Mouse (Mus musculus) embryonic fibroblast, embryonic 13.5 days (primary cell): ENCODE results near the gene Krtap4-8. TPM values are rescaled to one million over a fixed set of nuclear protein-coding genes. Genes with fewer than 3 reads are reported as not detected.

Source experiments
- H3K27ac ChIP-seq: 2 replicates; pipeline ENCODE4 v1.5.1; 2012; ENCODE audit warnings: low read length, control low read depth, inconsistent platforms; ENCODE audit not compliant: insufficient read depth
- H3K4me1 ChIP-seq: 2 replicates; pipeline ENCODE4 v1.6.1; 2011; ENCODE audit warnings: low read length; ENCODE audit not compliant: control insufficient read depth, insufficient read depth
- H3K4me3 ChIP-seq: 2 replicates; pipeline ENCODE4 v1.5.1; 2011; ENCODE audit warnings: mild to moderate bottlenecking, control low read depth, low read length; ENCODE audit not compliant: insufficient read depth
- CTCF ChIP-seq: IDR thresholded peaks from 2 replicates; pipeline ENCODE4 v1.5.1; 2011; ENCODE audit warnings: mild to moderate bottlenecking, control low read depth, low read length, moderate library complexity, borderline replicate concordance; ENCODE audit not compliant: insufficient read depth
- POLR2A ChIP-seq: IDR thresholded peaks from 2 replicates; pipeline ENCODE4 v1.6.1; 2011; ENCODE audit warnings: low read depth, mild to moderate bottlenecking, control low read depth, low read length, moderate library complexity
- polyA plus RNA-seq: library from polyadenylated mRNA; stranded (reverse); fragments of >200 nt; gene quantifications from 2 replicates; pipeline ENCODE4 v1.2.4, GENCODE M21; 2011; ENCODE audit warnings: low read depth; ENCODE audit not compliant: missing spikeins, insufficient read length

Krtap4-8 gene
- polyA plus RNA-seq, 1 experiment = not detected

DNA sequence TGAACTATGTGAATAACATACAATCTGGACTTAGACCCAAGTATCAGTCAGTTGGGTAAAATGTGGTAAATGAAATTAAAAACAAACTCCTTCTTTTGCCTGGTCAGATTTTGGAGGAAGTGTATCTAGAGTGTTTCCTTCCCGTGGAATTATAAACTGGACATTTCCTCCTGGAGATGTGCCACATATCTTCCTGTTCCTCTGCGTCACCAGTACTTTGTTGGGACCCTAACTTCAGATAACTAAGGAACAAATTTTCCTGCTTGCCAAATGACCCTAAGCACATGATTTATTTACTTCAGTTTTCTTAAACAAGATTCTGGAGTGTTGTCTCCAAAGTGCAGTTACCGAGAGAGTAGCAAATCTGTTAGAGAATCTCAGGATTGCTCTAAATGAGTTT is 36.5 kb downstream of the Krtap4-8 start:
- Histone ChIP-seq H3K27ac (no peak overlapping the region), H3K4me3 (no peak overlapping the region), H3K4me1 (no peaks in the 10 kb centered on the region)
- TF ChIP-seq CTCF (no peak), POLR2A (no peak)

DNA sequence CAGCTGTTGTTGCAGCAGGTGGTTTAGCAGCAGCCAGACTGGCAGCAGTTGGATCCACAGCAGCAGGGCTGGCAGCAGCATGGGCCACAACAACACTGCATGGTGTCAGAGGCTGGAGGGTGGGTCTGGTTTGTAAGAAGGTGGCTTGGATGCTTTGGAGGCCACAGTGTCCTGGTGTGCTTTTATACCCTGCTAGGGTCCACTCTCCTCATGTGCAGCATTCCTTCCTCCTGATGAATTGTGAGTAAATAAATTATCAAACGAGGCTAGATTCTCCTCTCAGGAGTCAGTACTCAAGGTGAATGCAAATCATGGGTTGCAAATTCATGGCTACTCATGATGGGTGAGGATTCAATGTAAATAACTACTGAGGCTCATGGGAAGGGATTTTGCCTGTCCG is 46.3 kb downstream of the Krtap4-8 start, which contains the start of gene Gm14180:
TSS of gene Gm14180 (minus strand) at position 101 of the 400 bp plus-strand sequence.
- TF ChIP-seq POLR2A (no peak), CTCF (no peak)
- no peak within 1 kb of the TSS for H3K27ac ChIP-seq
- H3K4me3 ChIP-seq = no peak within 1 kb of the TSS
- H3K4me1 ChIP-seq = no peaks in the 10 kb centered on the region

Other genes with a start within 250 kb of the Krtap4-8 start
- gene Krt40, start 237.5 kb downstream of the Krtap4-8 start, polyA plus RNA-seq = not detected in 2 replicates
- gene Krtap3-3, start 229.8 kb downstream of the Krtap4-8 start, polyA plus RNA-seq = not detected in 2 replicates
- not detected in 2 replicates for gene Krtap3-2, start 223.9 kb downstream of the Krtap4-8 start, polyA plus RNA-seq
- gene Gm11939, start 221.2 kb downstream of the Krtap4-8 start, polyA plus RNA-seq = not detected in 2 replicates
- gene Krtap3-1, start 214.1 kb downstream of the Krtap4-8 start, polyA plus RNA-seq = not detected in 2 replicates
- not detected in 2 replicates for gene Krtap1-5, start 199.7 kb downstream of the Krtap4-8 start, polyA plus RNA-seq
- gene Krtap1-4, start 197.1 kb downstream of the Krtap4-8 start, polyA plus RNA-seq = not detected in 2 replicates
- gene Krtap1-3, start 189.4 kb downstream of the Krtap4-8 start, polyA plus RNA-seq = not detected in 2 replicates
- gene Krtap9-3, start 182.6 kb downstream of the Krtap4-8 start, polyA plus RNA-seq = not detected in 2 replicates
- not detected in 2 replicates for gene Gm11938, start 177.4 kb downstream of the Krtap4-8 start, polyA plus RNA-seq
- gene Gm11937, start 170.5 kb downstream of the Krtap4-8 start, polyA plus RNA-seq = not detected in 2 replicates
- not detected in 2 replicates for gene Krtap2-4, start 165.9 kb downstream of the Krtap4-8 start, polyA plus RNA-seq
- not detected in 2 replicates for gene Gm11562, start 160.3 kb downstream of the Krtap4-8 start, polyA plus RNA-seq
- gene Krtap4-1, start 152.5 kb downstream of the Krtap4-8 start, polyA plus RNA-seq = not detected in 2 replicates
- gene Krtap4-2, start 145.6 kb downstream of the Krtap4-8 start, polyA plus RNA-seq = not detected in 2 replicates
- not detected in 2 replicates for gene Krtap4-7, start 136.6 kb downstream of the Krtap4-8 start, polyA plus RNA-seq
- gene Gm11555, start 130.5 kb downstream of the Krtap4-8 start, polyA plus RNA-seq = not detected in 2 replicates
- gene Gm11563, start 121.7 kb downstream of the Krtap4-8 start, polyA plus RNA-seq = not detected in 2 replicates
- gene Krtap4-6, start 114.7 kb downstream of the Krtap4-8 start, polyA plus RNA-seq = not detected in 2 replicates
- not detected in 2 replicates for gene Gm14190, start 90.0 kb downstream of the Krtap4-8 start, polyA plus RNA-seq
- not detected in 2 replicates for gene Gm14180, start 46.4 kb downstream of the Krtap4-8 start, polyA plus RNA-seq
- not detected in 2 replicates for gene Gm11595, start 7.8 kb downstream of the Krtap4-8 start, polyA plus RNA-seq
- gene Krtap4-9, start 4.5 kb upstream of the Krtap4-8 start, polyA plus RNA-seq = not detected in 2 replicates
- gene Gm11596, start 12.8 kb upstream of the Krtap4-8 start, polyA plus RNA-seq = not detected in 2 replicates
- gene Gm11569, start 18.2 kb upstream of the Krtap4-8 start, polyA plus RNA-seq = not detected in 2 replicates
- gene Gm11554, start 23.7 kb upstream of the Krtap4-8 start, polyA plus RNA-seq = not detected in 2 replicates
- not detected in 2 replicates for gene Krtap4-13, start 29.2 kb upstream of the Krtap4-8 start, polyA plus RNA-seq
- not detected in 2 replicates for gene Gm11564, start 35.0 kb upstream of the Krtap4-8 start, polyA plus RNA-seq
- gene 2300003K06Rik, start 57.4 kb upstream of the Krtap4-8 start, polyA plus RNA-seq = not detected in 2 replicates
- gene Krtap4-16, start 70.9 kb upstream of the Krtap4-8 start, polyA plus RNA-seq = not detected in 2 replicates
- gene Gm11568, start 77.2 kb upstream of the Krtap4-8 start, polyA plus RNA-seq = not detected in 2 replicates
- gene Gm11559, start 83.8 kb upstream of the Krtap4-8 start, polyA plus RNA-seq = not detected in 2 replicates
- not detected in 2 replicates for gene Krtap9-1, start 92.7 kb upstream of the Krtap4-8 start, polyA plus RNA-seq
- gene Gm11567, start 98.5 kb upstream of the Krtap4-8 start, polyA plus RNA-seq = not detected in 2 replicates
- not detected in 2 replicates for gene Krtap31-1, start 127.2 kb upstream of the Krtap4-8 start, polyA plus RNA-seq
- not detected in 2 replicates for gene Gm11565, start 134.0 kb upstream of the Krtap4-8 start, polyA plus RNA-seq
- gene Krtap31-2, start 155.6 kb upstream of the Krtap4-8 start, polyA plus RNA-seq = not detected in 2 replicates
- gene Krtap9-5, start 167.8 kb upstream of the Krtap4-8 start, polyA plus RNA-seq = not detected in 2 replicates
- not detected in 2 replicates for gene Krtap29-1, start 198.3 kb upstream of the Krtap4-8 start, polyA plus RNA-seq
- not detected in 2 replicates for gene Krtap16-1, start 205.9 kb upstream of the Krtap4-8 start, polyA plus RNA-seq
- gene Krtap17-1, start 213.3 kb upstream of the Krtap4-8 start, polyA plus RNA-seq = not detected in 2 replicates
- not detected in 2 replicates for gene Krt33a, start 235.5 kb upstream of the Krtap4-8 start, polyA plus RNA-seq
- gene Krt33b, start 249.2 kb upstream of the Krtap4-8 start, polyA plus RNA-seq = not detected in 2 replicates